Mouse (Mus musculus): Measurements from ENCODE around the gene Stk38. TPM values are rescaled to one million over a fixed set of nuclear protein-coding genes. Genes with fewer than 3 reads are reported as not detected.

Stk38 gene
- total RNA-seq (2023), result 100 to 1,000 TPM; 299 to 310 TPM

GRCm38 (mm10) chr17:29007641-29008325 lies at the start of gene Stk38:
Stk38 (minus strand) TSS chr17:29007995.

GRCm38 (mm10) chr17:29032274-29033069 lies 24.7 kb upstream of the Stk38 start, which contains the start of gene Srsf3:
Srsf3 (plus strand) TSS chr17:29032628.

GRCm38 (mm10) chr17:28951831-28952799 lies 55.7 kb downstream of the Stk38 start, which contains the start of gene Kctd20:
Kctd20 (plus strand) TSS chr17:28951950.

GRCm38 (mm10) chr17:28943740-28944139 lies 64.1 kb downstream of the Stk38 start, which contains the start of gene Pxt1:
Pxt1 (minus strand) TSS chr17:28943840.

Other genes with a start within 250 kb of the Stk38 start
- gene Mapk13, start 238.7 kb downstream of the Stk38 start, total RNA-seq (2023), result 100 to 1,000 TPM; 145 to 187 TPM
- 10 to 100 TPM; 46.3 to 55.6 TPM for gene Brpf3, start 206.9 kb downstream of the Stk38 start, total RNA-seq (2023)
- 1 to 10 TPM; 5.0 to 5.2 TPM for gene Pnpla1, start 149.6 kb downstream of the Stk38 start, total RNA-seq (2023)
- gene 4930539E08Rik, start 92.7 kb downstream of the Stk38 start, total RNA-seq (2023), result under 1 TPM; 0.13 to 0.20 TPM
- 1 to 10 TPM; 1.7 to 3.8 TPM for gene Pxt1, start 64.2 kb downstream of the Stk38 start, total RNA-seq (2023)
- 100 to 1,000 TPM; 195 to 214 TPM for gene Kctd20, start 56.0 kb downstream of the Stk38 start, total RNA-seq (2023)
- gene Srsf3, start 24.6 kb upstream of the Stk38 start, total RNA-seq (2023), result 100 to 1,000 TPM; 241 to 246 TPM
- 10 to 100 TPM; 24.0 to 32.5 TPM for gene Cdkn1a, start 83.0 kb upstream of the Stk38 start, total RNA-seq (2023)
- gene Rab44, start 106.2 kb upstream of the Stk38 start, total RNA-seq (2023), result 100 to 1,000 TPM; 211 to 216 TPM
- gene Cpne5, start 230.2 kb upstream of the Stk38 start, total RNA-seq (2023), result under 1 TPM in 1 of 2 experiments, not detected in 1; 0.40 TPM